Mouse (Mus musculus): ENCODE results near the gene Fcgr3. TPM values are rescaled to one million over a fixed set of nuclear protein-coding genes. Genes with fewer than 3 reads are reported as not detected.

Gene Fcgr3
- 100 to 1,000 TPM; 435 to 496 TPM for total RNA-seq (2023)

GRCm38 (mm10) chr1:171064491-171065242 is at the start of gene Fcgr3:
Gene Fcgr3 (minus strand): TSS chr1:171064935.

GRCm38 (mm10) chr1:171113873-171114299 is 49.2 kb upstream of the Fcgr3 start, which contains the start of gene Cfap126:
Gene Cfap126 (plus strand): TSS chr1:171113918.

GRCm38 (mm10) chr1:171018737-171019136 is 46.0 kb downstream of the Fcgr3 start, which contains the start of gene Fcgr4:
Gene Fcgr4 (plus strand): TSS chr1:171018920.

Other genes with a start within 250 kb of the Fcgr3 start
- 10 to 100 TPM; 59.9 to 63.1 TPM for gene Atf6, start 197.2 kb downstream of the Fcgr3 start, total RNA-seq (2023)
- under 1 TPM in 1 of 2 experiments, not detected in 1; 0.63 TPM for gene Gm26620, start 179.9 kb downstream of the Fcgr3 start, total RNA-seq (2023)
- gene Dusp12, start 179.4 kb downstream of the Fcgr3 start, total RNA-seq (2023) = 10 to 100 TPM; 10.5 to 18.4 TPM
- under 1 TPM in 1 of 2 experiments, not detected in 1; 0.89 TPM for gene Fcrlb, start 152.0 kb downstream of the Fcgr3 start, total RNA-seq (2023)
- gene Fcrla, start 137.4 kb downstream of the Fcgr3 start, total RNA-seq (2023) = 1 to 10 TPM; 1.4 to 2.5 TPM
- gene Fcgr2b, start 88.4 kb downstream of the Fcgr3 start, total RNA-seq (2023) = 100 to 1,000 TPM; 211 to 238 TPM
- 100 to 1,000 TPM in 1 of 2 experiments, 10 to 100 TPM in 1; 79.6 to 109 TPM for gene Fcgr4, start 46.0 kb downstream of the Fcgr3 start, total RNA-seq (2023)
- 1 to 10 TPM; 2.3 to 4.7 TPM for gene Cfap126, start 49.0 kb upstream of the Fcgr3 start, total RNA-seq (2023)
- gene Sdhc, start 85.7 kb upstream of the Fcgr3 start, total RNA-seq (2023) = 100 to 1,000 TPM; 116 to 122 TPM
- gene Mpz, start 85.8 kb upstream of the Fcgr3 start, total RNA-seq (2023) = not detected
- not detected for gene Pcp4l1, start 131.3 kb upstream of the Fcgr3 start, total RNA-seq (2023)
- gene Nr1i3, start 149.0 kb upstream of the Fcgr3 start, total RNA-seq (2023) = not detected
- 10 to 100 TPM; 20.6 to 23.0 TPM for gene Tomm40l, start 157.6 kb upstream of the Fcgr3 start, total RNA-seq (2023)
- gene Apoa2, start 160.1 kb upstream of the Fcgr3 start, total RNA-seq (2023) = not detected
- gene Fcer1g, start 169.4 kb upstream of the Fcgr3 start, total RNA-seq (2023) = 1,000 to 10,000 TPM; 1,527 to 1,601 TPM
- gene Adamts4, start 185.5 kb upstream of the Fcgr3 start, total RNA-seq (2023) = not detected
- 100 to 1,000 TPM; 132 to 148 TPM for gene Ndufs2, start 186.5 kb upstream of the Fcgr3 start, total RNA-seq (2023)
- 10 to 100 TPM; 42.2 to 55.5 TPM for gene B4galt3, start 205.4 kb upstream of the Fcgr3 start, total RNA-seq (2023)
- gene Ppox, start 216.3 kb upstream of the Fcgr3 start, total RNA-seq (2023) = 10 to 100 TPM; 37.6 to 41.1 TPM
- gene Usp21, start 223.1 kb upstream of the Fcgr3 start, total RNA-seq (2023) = 10 to 100 TPM; 48.0 to 55.5 TPM
- 10 to 100 TPM; 66.5 to 66.8 TPM for gene Ufc1, start 230.1 kb upstream of the Fcgr3 start, total RNA-seq (2023)

Data from monocyte, adult 59 days (primary cell).